Mouse (Mus musculus) spleen, adult 12 weeks (tissue): Measurements from ENCODE around the gene Atp8a2.
"Not testable (repeated sequence)": the region's sequence is repeated elsewhere in the genome, so short reads cannot be mapped to it uniquely, and the experiment has no call there.

Source experiments
- DNase-seq: peaks from one replicate; pipeline ENCODE4 v3.0.0; 2022; ENCODE audit warnings: low spot score

The Atp8a2 gene

GRCm38 (mm10) chr14:60015891-60016290, 181.1 kb downstream of the Atp8a2 start:
- DNase-seq, result peak; percentile 15

GRCm38 (mm10) chr14:60001801-60002200, 195.2 kb downstream of the Atp8a2 start:
- DNase-seq, result no peak

DNA sequence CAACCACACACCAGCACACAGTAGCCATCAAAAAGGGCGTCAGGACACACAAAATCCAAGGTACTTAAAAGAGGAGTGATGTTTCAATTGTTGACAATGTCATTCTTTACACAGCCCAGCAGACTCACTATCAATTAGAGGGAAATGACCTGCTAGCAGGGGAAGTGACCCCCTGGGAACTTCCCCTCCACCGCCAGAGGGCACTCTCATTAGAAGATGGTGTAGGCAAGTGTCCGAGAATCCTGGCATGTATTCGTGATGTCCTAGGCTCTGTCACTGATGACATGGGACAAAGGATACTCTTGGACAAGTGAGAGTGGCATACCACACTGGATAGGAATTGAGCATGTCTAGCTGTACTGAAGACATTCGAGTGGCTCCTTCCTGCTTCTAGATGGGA, 208.1 kb downstream of the Atp8a2 start:
- DNase-seq, result no peak

GRCm38 (mm10) chr14:59987975-59988374, 209.0 kb downstream of the Atp8a2 start:
- DNase-seq, result no peak

DNA sequence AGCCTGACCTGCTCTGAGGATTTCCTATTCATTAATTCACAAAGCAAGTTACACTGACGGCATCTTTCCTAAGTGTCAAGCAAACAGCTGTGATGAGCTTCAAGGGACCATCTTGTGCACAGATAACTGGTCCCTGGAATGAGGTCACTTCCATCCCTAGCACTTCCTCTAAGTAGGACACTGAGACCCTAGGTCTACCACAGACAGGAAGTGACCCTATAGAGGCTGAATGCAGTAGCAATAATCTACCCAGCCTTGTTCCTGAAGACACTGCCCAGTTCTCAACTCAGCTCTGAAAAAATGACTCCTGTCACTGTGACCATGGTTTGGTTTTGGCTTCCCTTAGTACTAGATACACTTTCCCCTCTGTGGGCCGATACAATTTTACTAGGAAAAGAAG, 219.0 kb downstream of the Atp8a2 start:
- no peak for DNase-seq

DNA sequence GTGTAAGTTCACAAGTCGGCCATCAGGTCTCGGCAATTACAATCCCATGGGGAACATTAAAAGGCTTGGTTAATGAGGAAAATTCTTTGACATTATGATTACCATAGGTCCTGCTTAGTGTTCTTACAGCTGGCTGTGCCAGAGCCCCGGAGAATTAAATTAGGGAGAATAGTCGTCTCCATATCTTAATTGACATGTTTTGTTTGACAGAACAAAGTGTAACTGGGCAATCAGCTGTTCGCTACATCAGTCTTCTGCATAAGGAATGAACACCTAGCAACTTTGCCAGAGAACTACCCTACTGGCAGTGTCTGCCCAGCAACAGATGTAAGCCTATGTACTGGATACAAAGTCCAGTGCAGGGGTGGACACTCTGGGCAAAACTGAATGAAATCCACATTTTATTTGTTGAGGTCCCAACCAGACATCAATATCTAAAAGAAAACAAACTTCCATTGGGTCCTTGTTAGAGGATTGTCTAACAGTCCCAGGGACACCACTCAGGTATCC, 225.7 kb downstream of the Atp8a2 start:
- no peak for DNase-seq

DNA sequence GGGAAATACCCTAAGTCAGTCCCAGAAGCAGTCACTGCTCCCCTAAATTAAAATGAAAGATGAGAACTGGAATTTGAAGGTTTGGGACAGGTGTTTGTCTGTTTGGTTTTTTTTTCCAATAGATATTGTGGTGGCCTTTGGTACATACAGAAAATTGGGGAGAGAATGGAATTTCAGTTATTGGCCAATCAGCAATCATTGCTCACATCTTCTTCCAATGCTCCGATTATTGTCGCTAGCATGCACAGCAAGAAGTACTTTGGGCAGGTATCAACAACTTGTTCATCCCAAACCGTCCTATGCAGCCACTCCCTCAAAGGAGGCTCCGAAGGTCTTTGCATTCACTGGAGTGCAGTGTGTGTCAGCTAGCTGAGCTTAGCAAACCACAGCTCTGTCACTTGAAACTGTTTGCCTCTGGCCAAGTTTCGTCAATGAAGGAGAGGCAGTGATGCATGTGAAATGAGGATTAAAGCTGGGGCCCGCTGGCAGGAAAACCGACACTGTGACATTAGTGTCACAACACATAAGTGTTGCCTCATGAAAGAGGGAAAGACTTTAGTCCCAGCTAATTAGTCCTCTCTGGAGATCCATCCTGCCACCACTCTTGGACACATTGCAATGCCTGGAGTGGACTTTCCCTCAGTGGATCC, 227.4 kb downstream of the Atp8a2 start:
- DNase-seq, result no peak

DNA sequence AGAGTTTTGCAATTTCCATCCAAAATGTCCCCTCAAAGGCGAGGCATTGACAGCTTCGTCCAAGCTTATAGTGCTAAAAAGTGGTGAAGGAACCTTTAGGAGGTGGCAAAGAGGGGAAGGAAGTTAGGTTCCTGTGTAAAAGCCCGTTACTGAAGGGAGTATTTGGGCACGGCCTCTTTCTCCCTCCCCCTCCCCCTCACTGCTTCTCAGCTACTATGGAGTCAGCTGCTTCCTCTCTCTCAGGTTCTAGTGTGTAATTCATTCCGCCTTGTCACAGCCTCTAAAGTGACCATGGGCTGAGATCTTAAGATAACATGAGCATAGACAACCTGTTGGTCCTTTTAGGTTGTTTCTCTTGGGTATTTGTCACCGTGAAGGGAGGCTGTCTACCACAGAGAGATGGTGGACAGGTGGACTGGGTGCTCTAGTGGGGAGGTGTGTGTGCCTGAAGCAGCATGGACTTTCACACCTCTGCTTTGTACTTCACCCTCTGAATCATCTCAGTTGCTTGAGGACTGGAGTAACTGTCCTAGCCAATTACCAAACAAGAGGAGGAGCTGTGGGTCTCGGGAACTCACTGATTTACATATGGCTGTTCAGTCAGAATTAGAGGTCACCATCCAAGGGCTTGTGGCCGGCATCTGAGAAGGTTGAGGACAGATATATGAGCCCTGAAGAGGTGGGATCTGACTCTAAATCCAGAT, 229.0 kb downstream of the Atp8a2 start:
- DNase-seq, result no peak

DNA sequence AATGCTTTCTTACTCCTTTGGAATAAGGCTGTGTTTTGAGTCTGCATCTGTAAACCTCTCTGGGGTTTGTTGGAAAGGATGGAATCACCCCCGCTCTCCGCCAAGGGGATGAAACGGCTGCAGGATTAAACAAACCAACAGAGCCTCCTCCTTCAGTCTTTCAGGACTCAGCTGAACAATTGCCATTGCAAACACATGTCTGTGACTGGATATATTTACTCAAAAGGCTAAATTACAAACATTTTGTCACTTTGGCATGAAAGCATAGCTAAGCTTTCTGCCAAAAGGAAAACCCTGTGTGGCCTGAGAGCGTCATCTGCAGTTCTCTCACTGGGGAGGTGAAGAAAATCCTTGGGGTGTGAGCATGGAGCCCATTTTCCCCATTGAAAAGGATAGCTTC, 230.0 kb downstream of the Atp8a2 start:
- no peak for DNase-seq

- DNase-seq, result no peak
Observed at GRCm38 (mm10) chr14:59964569-59964968, 232.4 kb downstream of the Atp8a2 start.

GRCm38 (mm10) chr14:59960961-59961360, 236.0 kb downstream of the Atp8a2 start:
- no peak for DNase-seq

DNA sequence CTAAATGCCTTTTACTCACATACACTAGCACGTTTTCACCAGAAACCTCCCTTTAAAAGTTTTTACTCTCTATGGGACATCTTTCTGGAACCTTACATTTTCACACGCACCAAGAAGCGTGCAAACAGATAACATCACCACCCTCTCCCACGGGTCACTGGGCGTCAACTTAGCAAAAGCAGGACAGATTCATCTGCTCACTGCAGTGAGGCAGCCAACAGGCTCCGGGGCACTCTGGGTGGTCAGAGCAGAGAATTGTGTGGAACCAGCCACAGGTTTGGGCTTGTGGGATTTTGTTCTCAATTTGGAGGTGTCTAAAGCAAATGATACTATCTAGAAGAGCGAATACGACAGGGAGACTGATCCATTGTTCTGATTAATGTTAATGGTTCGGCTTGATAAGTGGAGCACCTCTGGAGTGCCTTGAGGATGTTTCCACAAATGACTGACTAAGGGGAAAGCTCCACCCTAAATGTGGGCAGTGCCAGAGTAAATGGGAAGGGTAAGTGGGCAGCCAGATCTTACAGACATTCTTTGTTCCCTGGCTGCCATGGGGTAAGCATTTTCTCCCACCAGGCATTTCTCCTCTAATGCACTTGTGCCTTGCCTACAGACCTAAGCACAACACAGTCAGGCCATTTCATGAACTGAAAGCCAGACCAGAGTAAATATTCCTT, 236.6 kb downstream of the Atp8a2 start:
- no peak for DNase-seq

GRCm38 (mm10) chr14:59959723-59960122, 237.3 kb downstream of the Atp8a2 start:
- DNase-seq, result no peak

DNA sequence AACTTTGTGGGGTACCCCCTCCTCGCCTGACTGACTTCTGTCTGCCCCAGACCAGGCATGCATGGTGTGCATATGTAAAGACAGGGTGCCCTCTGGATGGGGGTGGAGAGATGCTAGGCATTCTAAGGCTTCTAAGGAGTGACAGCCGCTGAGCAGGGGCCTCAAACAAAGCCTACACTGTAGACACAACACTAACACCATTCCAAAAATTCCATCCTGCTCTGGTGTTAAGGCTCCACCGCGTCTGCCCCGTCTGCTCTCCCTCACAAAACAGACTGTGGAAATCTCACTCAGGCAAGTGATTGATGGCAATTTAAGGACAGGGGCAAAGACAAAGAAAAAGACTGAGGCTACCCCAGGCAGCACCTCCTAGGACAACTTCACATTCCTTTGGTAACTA, 247.0 kb downstream of the Atp8a2 start:
- no peak for DNase-seq

DNA sequence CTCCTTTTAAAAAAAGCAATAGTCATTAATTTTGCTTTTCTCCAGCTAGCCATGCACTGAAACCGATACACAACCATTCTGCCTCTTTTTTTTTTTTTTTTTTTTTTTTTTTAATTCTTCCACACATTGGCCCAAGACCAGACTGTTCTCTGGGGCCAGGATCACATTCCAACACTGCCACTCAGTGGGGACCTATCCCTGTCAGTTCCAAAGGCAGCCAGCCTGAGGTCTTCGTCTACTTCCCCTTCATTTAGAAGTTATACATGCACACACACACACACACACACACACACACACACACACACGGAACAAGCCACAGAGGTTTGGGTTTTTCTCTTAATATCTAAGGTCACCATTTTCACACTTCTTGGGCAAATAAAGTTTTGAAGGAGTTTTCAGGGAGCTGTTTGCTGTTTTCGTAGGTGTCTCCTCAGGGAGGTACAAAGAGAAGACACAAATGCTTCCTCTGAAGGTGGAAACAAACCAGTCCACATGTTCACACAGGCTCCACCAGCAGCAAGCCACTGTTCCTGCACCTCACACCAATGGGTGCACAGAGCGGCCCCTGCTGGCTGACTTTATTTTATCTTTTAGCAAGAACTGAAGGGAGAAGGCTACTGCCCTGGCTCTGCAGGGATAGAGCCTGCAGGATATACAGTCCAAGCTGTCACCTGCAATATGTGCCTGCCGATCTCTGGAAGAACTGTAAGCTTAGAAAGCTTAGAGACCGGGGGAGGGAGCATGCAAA, 253.9 kb downstream of the Atp8a2 start:
- DNase-seq, result peak; percentile 8

- no peak for DNase-seq
Observed at GRCm38 (mm10) chr14:59942199-59942598, 254.8 kb downstream of the Atp8a2 start.

DNA sequence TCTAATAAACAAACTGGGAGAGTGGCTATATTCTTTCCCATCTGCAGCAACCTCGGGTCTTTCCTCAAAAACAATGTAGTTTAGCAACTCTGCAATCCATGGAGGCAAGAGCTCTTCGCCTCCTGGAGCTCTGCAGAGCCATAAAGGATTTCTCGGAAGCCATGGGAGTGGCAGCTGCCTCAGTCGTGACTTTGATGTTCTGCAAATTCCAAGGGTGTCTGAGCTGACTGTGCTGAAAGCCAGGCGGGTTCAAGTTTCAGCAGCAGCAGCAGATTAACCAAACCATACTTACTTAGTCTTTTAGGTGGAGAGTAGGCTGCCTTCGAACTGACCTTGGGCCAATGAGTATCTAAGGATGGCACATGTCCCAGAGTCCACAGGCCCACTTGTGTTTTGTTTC, 264.6 kb downstream of the Atp8a2 start:
- DNase-seq, result no peak

- no peak for DNase-seq
Observed at GRCm38 (mm10) chr14:59931412-59932058, 265.4 kb downstream of the Atp8a2 start.

DNA sequence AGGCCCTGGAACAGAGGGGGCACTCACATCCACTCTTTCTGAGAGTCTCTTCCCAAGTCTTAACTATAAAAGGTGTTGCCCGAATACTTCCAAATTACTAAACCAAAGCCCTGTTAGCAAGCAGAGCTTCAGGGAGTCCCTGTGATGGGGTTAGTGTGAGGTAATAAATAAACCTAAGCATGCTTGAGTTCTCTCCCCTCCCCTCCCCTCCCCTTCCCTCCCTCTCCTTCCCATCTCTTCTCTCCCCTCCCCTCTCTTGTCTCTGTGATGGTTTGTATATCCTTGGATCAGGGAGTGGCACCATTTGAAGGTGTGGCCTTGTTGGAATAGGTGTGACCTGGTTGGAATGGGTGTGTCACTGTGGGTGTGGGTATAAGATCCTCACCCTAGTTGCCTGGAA, 267.8 kb downstream of the Atp8a2 start:
- not testable (repeated sequence) for DNase-seq

DNA sequence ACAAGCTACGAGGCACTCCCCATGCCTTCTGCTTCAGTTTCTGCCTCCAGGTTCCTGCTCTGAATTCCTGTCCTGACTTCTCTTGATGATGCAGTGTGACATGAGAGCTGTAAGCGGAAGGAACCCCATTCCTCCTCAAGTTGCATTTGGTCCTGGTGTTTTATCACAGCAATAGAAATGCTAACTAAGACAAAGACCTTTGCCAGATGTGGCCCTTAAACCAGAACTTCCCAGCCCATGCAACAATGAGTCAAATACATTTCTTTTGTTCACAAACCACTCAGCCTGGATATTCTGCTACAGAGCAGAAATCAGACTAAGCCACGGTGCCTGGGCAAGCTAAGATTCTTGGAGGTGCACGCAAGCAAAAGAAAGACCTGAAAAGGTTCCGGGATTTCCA, 268.2 kb downstream of the Atp8a2 start:
- DNase-seq, result no peak

DNA sequence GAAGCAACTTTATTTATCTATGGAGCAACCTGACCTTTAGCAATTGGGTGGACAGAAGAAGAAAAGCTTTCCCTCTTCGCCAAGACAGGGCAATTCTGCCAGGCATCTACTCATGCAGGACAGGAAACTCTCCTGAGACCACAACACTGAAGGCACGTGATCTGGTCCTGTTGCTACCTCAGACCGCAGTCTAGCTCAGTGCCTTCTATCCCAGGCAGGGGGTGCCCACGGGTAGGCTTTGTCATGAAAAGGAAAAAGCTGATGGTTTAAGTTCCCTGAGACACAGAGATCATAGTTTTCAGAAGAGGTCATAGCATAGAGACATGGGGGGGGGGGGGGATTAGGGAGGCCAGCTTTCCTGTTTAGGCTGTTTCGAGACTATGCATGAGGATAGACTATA, 269.2 kb downstream of the Atp8a2 start:
- DNase-seq, result no peak

- DNase-seq, result no peak
Observed at GRCm38 (mm10) chr14:59919865-59920264, 277.1 kb downstream of the Atp8a2 start.
